Mouse (Mus musculus) skeletal muscle tissue, adult 2 months (tissue): ENCODE measurements at regions not wholly inside any gene's neighbourhood (a gene's known extent, or its start where the extent isn't known, plus 50 kb on each side); places are given as distances from the start of the nearest gene placed in this dataset.

Experiments used
- DNase-seq: peaks from one replicate; pipeline ENCODE4 v3.0.0-alpha.2; 2012; ENCODE audit warnings: low read depth, low spot score

GRCm38 (mm10) chr4:39926021-39926591, 216.8 kb upstream of the Aco1 start:
- DNase-seq, result no peak

GRCm38 (mm10) chr4:39926594-39926993, 216.3 kb upstream of the Aco1 start:
- DNase-seq, result no peak

DNA sequence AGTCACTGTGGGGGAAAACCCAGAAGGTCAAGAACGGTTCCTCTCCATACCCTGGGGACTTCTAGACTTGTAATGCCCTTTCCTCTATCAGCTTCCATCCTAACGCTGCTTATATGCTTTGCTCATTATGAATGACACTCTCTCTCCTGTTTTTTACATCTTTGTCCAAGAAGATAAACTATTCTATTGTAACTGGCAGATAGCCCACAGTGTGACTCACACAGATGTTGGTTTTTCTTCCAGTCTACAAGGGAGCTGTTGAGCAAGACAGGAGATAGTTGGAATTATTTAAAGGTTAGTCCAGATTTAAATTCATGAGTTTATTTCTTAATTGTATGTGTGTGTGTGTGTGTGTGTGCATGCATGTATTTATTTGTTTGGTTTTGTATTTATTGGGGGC, 214.4 kb upstream of the Aco1 start:
- no peak for DNase-seq

DNA sequence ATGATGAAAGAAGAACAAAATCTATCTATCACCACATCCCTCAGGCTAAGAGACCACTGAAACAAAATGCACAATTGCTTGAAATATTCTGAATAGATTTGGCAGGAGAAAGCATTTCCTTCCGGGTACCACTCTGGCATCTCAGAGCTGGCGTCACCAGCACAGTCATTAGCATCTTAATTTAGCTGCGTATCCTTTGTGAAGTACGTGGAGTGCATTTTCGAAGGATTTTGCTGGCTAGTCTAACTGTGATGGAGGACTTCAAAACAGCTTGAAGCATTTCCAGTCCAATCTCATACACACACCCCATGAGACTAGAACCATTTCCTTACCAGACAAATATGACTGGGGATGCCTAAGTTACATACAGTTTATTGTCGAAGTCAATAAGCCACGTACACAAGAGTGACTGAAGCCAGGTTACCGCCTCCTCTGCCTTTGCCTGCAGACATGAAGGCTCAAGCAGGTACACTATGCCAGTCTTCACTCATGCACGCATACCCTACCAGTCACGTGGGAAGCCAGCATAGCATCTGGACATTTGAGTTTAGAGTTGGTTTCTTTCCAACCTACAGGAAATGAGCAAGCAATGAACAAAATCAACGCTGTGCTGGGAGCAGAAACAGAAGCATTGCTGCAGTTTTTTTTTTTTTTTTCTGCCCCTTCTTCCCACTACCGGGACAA, 208.7 kb upstream of the Aco1 start:
- DNase-seq, result no peak

DNA sequence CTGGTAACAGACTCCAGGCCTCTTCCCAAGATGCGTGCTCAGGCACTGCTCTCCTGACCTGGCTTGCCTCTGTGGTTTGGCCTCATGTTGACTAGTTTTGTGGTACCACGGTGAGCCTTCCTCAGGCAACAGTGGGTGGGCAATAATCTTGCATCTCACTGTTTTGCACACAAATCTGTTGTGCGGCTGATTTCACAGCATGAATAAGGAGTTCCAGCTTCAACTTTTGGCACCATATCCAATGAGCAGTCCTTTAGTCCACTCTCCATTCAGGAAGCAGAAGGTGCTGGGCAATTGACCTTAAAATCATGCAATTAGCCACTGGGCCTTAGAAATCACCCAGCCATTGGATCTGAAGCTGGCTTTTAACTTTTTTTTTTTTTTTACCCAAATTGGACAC, 184.2 kb upstream of the Aco1 start:
- DNase-seq, result no peak

DNA sequence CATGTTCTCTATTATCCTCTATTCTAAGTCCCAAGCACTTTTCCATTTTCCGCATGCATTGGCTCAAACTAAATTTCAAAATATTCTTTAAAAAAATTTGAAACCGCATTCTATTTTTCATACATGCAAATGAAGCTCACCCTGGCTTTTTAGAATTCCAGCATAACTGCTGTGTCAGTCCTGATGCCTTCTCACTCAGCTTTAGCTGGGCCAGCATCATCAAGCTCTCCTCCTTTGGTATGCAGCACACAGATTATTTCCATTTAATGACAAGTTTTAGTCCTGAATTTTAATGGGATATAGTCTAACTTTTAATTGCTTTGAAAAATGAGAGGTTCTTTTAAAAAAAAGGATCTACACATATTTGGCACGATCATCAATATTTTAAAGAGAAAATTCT, 174.9 kb upstream of the Aco1 start:
- DNase-seq, result no peak

- no peak for DNase-seq
These were observed 151.5 kb upstream of the Aco1 start for GRCm38 (mm10) chr4:39991358-39991757.

DNA sequence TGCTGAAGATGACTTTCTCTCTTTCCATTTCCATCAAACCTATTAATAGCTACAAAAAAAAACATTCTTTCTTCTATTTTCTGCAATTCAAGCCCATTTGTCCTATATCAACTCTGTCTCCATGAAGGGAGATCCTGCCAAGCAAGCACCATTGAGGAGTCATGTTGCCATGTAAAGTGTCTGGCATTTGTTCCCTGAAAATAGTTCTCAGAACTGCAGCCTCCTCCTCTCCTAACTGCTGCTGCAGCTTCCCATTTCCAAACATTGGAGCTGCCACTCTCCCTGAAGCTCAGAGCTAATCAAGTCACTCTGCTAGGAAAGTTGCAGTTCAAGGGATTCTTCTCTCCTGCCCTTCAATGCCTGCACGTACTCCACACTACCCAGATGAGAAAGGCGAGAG, 151.0 kb upstream of the Aco1 start:
- DNase-seq, result no peak

DNA sequence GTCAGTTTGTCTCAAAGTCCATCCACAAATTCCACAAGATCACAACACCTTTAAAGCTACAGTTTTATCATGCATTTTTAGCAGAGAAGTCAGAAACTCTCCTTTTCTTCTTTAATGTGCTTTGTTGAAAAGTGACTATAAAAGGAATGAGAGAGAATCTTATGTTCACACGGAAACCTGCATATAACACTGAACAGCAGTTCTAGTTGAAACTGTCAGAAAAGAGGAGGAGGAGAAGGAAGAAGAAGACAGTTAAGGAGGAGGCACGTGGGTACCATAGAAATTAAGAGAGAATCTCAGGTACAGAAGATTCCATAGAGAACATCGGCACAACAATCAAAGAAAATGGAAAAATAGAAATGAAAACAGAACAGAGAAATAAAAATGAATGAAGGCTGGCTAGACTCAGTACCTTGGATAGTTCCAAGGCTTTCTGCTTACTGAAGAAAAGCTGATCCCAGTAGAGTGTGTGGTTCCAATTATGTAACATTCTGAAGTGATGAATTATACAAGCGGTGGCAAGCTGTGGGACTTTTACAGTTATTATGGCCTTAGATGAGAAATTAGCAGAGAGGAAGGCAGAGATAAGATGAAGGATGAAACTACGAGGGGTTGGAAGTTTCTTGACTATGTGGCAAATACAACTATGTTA, 144.0 kb upstream of the Aco1 start:
- DNase-seq, result no peak

DNA sequence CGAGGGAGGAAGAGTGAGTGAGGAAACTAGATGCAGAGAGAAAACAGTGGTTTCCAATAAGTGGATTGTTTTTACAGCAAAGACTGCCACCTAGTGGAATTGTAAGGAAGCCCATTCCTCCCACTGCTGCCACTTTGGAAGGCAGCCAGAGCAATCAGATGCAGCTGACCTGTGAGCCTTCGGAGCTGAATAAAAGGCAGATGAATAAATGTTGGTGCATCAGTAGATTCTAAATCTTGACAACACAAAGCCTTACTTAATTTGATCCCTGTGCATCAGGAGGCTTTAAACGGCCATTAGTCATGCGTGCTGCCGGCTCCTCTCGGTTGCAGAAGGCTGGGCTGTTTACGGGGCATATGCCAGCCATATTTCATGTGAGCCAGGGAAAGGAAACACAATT, 128.2 kb upstream of the Aco1 start:
- peak; percentile 45 for DNase-seq

GRCm38 (mm10) chr4:40016856-40017255, 126.0 kb upstream of the Aco1 start:
- no peak for DNase-seq

DNA sequence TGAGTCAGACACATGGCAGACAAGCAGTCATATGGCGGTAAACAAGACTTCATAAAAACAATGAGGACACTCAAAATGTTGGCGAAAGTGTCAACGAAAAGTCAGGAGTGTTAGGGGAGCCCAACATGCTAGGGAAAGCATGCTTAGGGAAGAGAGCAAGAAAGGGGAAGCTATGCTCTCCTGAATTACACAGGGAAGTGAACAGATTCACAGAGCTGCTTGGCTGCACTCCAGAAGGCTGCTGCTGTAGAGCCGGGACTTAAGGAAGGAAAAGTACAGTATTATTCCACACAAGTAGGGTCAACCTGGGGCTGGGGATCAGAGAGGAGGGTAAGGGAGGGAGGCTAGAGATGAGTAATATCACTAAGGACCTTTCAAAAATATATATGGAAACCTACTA, 124.7 kb upstream of the Aco1 start:
- no peak for DNase-seq

GRCm38 (mm10) chr4:40031361-40031760, 111.5 kb upstream of the Aco1 start:
- DNase-seq, result no peak

GRCm38 (mm10) chr4:40047846-40048245, 95.0 kb upstream of the Aco1 start:
- DNase-seq, result no peak

- no peak for DNase-seq
These were observed 93.8 kb upstream of the Aco1 start for GRCm38 (mm10) chr4:40049086-40049485.

DNA sequence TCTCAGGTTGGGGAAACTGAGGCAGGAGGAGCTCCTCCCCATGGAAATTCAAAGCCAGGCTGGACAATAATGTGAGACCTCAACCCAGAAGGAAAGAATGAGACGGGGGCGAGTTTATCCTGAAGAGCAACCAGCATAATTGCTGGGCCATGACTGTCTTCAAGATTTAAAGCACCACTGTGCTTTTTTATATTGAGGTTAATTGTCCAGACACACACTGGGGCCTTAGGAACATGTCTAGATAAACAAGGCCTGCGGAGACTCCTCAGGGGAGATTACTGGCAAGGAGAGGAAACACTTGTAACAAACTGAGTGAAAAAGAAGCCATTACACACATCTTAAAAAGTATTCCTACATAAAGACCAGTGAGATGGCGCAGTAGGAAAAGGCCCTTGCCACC, 91.0 kb upstream of the Aco1 start:
- DNase-seq, result no peak

DNA sequence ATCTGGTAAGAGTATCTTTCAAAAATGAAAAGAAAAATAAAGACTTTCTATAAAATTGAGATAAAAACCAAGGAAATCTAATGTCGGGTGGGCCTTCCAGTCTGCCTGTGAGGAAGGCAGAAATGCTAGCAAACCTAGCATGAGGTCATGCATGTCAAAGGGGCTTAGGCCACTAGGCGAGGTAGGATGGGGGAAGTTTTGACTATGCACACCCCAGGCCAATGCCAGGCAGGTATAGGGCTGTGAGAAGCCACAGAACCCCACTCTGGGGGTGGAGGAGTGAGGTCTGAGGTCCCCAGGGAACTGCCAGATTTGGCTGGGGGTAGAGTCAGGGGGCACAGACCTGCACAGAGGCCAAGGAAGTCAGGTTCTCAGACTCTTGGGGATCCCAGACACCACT, 89.5 kb upstream of the Aco1 start:
- no peak for DNase-seq

DNA sequence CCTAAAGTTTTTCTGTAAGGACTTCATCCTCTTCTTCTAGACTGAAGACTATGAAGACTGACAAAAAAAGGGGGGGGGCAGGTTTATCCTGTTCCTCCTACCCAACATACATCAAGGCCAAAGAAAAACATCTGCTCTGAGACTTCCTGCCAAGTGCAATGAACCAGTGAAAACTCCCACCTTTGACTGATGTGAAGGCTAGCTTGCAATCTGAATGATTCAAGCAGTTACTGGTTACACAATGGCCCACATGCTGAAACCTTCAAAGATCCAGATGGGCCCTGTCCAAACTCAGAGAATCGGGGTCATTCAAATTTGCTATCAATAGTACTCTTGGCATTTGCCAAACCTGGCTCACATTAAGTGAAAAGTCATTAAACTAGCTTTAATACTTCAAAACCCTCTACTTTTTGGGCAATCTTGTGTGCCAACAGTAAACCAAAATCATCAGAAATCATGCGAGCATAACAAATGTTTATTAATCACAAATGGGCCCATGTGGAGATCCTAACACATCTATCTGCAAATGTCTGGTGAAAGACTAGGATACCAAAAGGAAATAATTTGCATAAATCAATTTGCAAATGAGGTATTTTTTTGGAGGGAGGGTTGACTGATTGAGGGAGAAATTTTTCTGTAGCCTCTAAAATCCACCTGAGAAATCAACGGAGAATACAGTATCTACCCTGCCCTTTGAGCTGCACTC, 79.0 kb upstream of the Aco1 start:
- peak; percentile 14 for DNase-seq

DNA sequence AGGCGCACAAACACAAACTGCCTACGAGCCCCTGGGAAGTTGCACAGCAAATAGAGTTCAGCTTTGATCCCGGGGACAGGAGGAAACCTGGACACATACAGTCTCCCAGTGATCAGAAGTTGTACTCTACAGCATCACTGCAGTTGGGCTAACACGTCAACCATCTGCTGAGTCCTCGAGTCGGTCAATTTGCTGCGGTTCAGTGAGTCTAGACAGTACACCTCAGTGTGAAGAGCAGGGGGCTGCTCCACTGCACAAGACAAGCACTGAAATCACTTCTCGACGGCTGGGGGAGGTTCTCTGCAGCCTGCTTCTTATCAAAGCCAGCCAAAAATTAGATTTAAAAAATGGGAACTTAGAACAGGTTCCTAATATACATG, 78.4 kb upstream of the Aco1 start:
- no peak for DNase-seq

- no peak for DNase-seq
These were observed 71.8 kb upstream of the Aco1 start for GRCm38 (mm10) chr4:40070959-40071634.

GRCm38 (mm10) chr4:40081035-40081434, 61.8 kb upstream of the Aco1 start:
- DNase-seq, result no peak

- DNase-seq, result no peak
These were observed 52.6 kb upstream of the Aco1 start for GRCm38 (mm10) chr4:40090295-40090694.
